Mouse (Mus musculus): Measurements from ENCODE around the gene Nek10. TPM values are rescaled to one million over a fixed set of nuclear protein-coding genes. Genes with fewer than 3 reads are reported as not detected.
"Not testable (repeated sequence)": the region's sequence is repeated elsewhere in the genome, so short reads cannot be mapped to it uniquely, and the experiment has no call there.

Gene Nek10
- polyA plus RNA-seq (2012; rRNA removed) = 0.61 and 0.96 TPM in 2 replicates

DNA sequence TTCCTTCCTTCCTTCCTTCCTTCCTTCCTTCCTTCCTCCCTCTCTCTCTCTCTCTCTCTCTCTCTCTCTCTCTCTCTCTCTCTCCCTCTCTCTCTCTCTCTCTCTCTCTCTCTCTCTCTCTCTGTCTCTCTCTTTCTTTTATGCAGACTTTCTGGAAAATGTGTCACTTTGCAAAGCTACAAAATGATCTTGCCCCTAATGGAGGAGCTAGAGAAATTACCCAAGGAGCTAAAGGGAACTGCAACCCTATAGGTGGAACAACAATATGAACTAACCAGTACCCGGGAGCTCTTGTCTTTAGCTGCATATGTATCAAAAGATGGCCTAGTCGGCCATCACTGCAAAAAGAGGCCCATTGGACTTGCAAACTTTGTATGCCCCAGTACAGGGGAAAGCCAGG, at the start of gene Nek10:
TSS of gene Nek10 (plus strand) at position 301 of the 400 bp plus-strand sequence.
- DNase-seq (ENCODE audit: extremely low spot score in 1 of 2, low spot score in 1 of 2) = not testable (repeated sequence)

DNA sequence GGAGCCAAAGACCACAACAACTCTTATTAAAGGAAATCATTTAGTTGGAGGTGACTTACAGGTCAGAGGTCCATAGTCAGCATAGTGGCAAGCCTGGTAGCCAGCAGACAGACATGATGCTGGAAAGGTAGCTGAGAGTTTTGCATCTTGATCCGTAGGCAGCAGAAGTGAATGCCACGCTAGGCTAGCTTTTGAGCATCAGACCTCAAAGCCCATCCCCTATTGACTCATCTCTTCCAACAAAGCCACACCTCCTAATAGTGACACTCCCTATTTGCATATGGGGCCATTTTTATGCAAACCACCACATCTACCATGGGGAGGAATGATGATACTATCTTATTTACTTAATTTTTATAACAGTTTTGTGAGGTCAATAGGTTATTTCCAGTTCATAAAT, 22.0 kb upstream of the Nek10 start:
- DNase-seq (ENCODE audit: extremely low spot score in 1 of 2, low spot score in 1 of 2) = no peak

DNA sequence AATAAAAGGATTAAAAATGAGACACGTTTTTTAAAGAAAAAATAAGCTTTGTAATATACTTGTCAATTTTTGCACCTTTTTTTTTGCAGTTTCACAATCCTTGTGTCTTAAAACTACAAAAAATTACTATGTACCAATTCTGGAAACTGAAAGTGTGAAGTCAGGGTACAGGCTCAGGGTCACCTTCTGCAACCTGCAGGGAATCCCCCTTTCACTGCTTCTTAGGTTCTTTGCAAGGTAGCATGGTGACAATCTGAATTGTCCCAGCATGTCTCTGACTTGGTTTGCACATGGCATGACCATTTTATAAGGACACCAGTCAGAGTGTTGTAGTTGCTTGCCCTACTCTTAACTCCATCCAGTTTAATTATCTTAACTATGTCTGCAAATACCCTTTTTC, 19.0 kb upstream of the Nek10 start:
- DNase-seq (ENCODE audit: extremely low spot score in 1 of 2, low spot score in 1 of 2) = no peak

DNA sequence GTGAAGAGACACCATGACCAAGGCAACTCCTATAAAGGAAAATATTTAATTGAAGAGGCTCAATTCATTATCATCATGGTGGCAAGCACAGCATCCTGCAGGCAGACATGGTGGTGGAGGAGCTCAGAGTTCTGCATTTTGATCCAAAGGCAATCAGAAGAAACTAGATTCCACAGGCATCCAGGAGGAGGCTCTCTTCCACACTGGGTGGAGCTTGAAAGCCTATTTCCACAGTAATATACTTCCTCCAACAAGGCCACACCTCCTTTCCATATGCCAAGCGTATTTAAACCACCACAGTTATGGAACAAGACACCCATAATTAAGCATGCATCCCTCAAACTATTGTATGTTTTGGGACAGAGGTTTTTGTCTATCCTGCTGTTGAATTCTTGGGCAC, 16.2 kb upstream of the Nek10 start:
- no peak for DNase-seq (ENCODE audit: extremely low spot score in 1 of 2, low spot score in 1 of 2)

DNA sequence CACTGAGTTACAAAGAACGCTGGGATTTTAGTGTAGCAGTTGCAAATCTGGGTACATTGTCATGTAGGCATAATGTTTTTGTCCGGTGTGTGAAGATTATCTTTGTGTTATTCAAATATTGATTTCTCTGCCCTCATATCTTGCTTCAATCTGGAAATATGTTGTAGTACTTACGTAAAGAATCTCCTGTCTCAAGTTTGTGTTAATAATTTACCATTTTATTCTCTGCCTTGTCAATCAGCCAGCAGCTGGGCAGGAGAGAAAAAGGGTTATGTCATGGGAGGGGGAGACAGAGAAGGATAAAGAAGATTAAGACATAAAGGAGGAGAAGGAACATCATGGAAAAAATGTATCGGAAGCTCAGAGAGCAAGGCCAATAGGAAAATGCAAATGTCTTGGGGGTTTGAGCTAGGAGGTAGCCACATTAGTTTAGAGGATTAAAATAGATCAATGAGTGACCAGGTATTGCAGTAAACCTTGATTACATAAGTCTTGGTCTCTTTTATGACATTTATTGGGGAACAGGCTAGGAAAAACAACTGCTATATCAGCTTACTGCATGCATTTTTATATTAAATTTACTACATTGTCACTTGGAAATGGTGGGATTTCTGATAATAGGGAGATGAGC, 13.3 kb upstream of the Nek10 start:
- no peak for DNase-seq (ENCODE audit: extremely low spot score in 1 of 2, low spot score in 1 of 2)

DNA sequence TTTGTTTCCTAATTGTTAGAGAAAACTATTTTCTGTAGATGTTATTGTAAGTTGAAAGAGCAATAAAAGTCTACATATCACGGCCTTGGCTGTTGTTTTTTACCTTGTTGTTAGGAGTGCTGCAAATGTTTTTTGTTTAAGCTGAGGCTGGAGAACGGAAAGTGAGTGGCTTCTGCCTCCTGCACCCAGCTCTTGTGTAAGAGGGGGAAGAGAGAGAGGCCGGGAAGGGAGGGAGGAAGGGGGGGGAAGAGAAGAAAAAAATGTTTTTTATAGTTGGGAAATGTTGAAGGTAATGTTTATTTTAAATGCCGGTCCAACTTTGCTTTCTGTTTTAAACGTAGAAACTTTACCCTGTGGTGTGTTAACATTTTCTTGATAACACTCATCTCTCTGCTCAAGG, 3.4 kb upstream of the Nek10 start:
- DNase-seq (ENCODE audit: extremely low spot score in 1 of 2, low spot score in 1 of 2) = no peak

DNA sequence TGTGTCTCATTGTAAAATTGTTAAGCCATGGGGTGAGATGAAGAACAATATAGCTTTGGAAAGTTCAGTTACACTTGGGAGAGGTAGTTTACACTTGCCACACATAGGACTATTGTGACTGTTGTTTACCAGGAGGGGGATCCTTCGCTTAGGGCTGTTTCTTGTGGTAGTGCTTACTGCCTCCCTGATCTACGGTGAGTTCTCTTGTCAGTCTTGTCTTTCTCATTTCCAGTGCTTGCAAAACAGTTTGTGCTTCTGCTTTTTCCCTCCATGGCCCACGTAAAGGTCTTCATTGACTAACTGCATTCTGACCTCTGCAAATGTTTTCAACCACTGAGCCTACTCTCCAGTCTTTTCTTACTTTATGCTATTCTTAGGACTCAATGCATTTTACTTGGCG, 2.9 kb upstream of the Nek10 start:
- no peak for DNase-seq (ENCODE audit: extremely low spot score in 1 of 2, low spot score in 1 of 2)

DNA sequence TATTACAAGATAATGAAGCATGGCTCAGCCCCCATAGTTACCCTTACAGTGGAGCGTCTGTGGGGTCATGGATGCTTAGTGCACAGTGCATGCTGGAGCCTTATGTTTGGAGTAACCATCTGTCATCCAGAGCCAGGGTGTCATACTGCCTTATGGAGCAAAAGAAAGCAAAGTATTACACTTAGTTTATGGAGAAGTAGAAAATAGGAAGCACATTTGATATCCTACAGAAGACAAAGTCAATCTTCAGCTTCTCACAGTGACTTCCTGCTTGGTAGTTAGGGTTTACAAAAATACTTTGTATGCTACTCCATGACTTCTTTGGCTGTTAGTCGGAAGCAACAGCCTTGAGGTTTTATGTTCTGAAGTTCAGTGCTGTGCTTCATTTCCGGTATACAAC, 2.4 kb upstream of the Nek10 start:
- DNase-seq (ENCODE audit: extremely low spot score in 1 of 2, low spot score in 1 of 2) = no peak

DNA sequence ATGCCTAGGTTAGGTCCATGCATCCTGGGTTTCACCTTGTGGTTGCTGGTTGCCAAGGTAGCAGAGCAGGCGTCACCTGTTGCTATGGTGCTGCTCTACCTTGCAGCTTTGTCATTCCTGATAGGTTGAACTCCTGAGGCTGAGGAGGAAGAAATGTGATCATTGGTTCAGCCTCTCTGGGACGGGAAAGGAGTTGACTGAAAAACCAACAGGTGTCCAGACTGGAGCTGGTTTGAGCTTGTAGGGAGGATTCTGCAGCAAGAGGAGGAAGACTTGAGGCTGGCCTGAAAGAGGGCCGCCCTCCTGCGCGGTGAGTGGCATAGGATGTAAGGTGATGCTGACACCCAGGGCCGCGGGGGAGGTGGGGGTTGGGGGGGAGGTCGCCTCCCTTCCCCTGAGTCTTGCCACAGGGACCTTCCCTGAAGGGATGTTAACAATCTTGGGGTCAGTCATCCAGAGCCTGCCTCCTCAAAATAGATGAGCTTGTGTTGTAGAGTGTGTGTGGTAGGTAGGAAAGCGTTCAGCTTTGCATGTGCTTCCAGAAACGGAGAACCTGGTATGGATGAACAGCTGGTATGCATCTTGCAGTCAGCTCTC, 804 bp downstream of the Nek10 start:
- DNase-seq (ENCODE audit: extremely low spot score in 1 of 2, low spot score in 1 of 2) = peak; percentile 22 to 51

DNA sequence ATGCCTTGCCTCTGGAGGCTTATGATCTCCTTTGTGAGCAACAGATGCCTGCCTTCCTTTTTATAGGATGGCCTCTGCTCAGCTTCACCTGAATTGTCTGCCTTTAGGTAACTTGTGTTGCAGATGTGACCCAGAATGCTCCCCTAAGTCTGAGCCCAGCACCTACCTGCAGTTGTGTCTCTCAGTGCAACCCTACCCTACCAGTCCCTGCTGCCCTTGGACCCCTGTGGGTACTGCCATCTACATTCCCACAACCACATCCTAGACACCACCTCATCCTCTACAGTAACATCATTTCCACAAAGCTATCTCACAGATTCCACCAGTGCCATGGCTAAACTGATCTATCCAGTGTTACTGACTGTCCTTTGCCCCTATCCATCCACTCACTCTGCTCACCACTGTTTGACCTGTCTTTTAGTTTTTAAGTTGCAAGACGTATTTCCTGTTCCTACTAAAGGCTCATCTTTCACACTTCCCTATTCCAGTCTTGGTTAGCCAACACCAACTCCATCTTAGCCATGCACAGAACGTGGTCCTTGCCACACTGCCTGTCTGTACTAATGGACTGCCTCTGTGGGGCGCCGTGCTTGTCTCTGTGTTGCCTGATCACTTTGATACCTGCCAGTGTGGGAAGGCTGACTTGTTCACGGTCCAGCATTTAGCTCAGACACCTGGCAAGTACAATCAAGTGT, 1.4 kb downstream of the Nek10 start:
- DNase-seq (ENCODE audit: extremely low spot score in 1 of 2, low spot score in 1 of 2) = peak in 1 of 2 experiments; percentile 2

DNA sequence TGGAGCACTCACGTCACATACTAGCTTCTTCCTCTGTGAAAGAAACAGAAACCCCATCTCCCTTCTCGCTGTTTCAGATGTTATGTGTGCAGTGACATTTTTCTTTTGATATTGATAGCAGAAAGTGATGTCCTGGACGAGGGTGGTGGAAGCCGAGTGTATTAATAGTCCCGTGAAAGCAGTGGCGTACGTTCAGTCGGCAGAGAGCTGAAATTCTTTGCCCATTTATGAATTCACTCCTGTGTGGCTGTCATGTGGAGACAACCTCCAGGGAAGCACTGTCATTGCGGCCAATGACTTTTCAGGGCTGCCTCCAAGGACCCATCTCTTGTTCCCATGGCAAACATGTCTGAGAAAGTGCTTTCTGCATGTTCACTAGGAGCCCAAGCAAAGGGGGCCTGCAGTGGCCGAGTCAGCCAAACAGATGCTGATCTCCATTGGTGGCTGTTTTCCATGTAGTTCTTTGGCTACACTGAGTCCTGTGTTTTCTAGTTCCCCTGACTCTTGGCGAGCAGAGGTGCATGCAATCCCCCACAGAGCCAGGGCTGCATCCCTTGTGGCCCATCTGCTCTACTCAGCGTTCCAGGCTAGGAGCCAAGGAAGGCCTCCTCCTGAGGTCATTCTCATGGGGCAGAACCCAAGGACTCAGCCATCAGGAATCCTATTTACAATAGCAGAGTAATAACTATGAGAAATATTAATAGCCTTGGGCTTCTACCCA, 29.5 kb downstream of the Nek10 start:
- peak in 1 of 2 experiments; percentile 24 for DNase-seq (ENCODE audit: extremely low spot score in 1 of 2, low spot score in 1 of 2)

DNA sequence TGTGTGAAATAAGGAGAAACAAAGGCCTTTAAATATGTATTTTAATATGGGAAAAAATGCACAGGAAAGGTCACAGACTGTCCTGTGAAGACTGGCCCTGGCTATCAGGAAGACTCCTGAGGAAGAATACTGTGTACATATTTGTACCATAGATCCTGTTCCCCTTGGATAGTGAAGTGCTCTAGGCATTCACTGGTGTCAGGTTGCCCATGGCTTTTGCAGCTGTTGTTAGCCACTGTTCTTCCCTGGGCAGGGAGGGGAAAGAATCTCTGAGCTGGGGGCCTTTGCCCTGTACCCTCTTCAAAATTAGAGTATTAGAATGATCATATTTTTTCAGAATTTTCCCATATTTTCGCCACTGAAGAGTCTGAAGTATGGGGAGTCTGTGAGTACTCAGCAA, 30.3 kb downstream of the Nek10 start:
- DNase-seq (ENCODE audit: extremely low spot score in 1 of 2, low spot score in 1 of 2) = no peak

DNA sequence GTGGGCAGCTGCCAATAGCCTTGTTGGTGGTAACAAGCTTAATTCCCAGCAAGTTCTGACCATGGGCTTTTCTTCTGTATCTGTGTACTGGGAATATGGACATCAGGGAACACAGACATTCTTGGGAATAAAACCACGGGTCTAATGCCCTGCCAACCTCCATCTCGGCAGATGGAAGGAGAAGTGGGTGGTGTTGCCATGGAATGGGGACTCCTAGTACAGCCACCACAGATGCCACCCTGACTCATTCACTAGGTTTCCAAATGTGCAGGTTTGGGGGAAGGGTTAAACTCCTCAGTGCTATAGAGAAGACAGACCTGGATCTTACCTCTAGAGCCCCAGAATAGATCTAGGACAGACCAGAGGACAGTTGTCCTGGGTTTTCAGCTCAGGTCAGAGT, 31.1 kb downstream of the Nek10 start:
- DNase-seq (ENCODE audit: extremely low spot score in 1 of 2, low spot score in 1 of 2) = peak; percentile 14 to 38

DNA sequence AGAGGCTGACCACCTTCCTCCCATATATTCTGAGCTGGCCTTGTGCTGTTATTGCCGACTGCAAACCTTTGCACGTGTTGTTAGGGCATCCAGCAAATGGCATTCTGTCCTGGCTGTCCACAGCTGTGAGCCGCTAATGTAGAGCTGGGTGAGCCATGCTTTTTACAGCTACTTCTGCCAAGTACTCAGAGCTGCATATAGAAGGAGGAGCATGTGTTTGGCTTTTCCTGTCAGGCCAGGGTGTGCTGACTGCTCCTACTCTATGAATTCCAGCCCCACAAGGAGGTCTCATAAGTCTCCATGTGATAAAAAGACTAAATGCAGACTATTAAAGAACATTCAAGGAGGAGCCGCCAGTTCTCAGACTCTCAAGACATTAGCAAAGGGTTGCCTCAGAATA, 34.4 kb downstream of the Nek10 start:
- no peak for DNase-seq (ENCODE audit: extremely low spot score in 1 of 2, low spot score in 1 of 2)

DNA sequence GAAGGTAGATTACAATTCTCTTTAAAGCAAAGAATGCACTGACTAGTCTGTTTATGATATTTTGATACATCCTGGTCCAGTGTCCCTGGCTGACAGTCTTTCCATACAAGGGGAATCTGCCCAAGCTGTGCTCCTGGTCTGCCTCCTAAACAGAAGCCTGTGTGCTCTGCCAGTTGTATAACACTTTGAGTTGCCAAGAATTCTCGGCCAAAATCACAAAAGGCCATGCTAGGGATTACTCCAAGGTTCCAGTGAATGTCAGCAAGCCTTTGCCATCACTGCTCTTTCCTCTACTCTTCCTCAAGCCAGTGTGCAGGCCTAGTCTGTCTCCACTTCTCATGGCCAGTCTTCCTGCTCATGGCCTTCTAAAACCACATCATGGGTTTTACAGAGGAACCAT, 34.9 kb downstream of the Nek10 start:
- DNase-seq (ENCODE audit: extremely low spot score in 1 of 2, low spot score in 1 of 2) = no peak

DNA sequence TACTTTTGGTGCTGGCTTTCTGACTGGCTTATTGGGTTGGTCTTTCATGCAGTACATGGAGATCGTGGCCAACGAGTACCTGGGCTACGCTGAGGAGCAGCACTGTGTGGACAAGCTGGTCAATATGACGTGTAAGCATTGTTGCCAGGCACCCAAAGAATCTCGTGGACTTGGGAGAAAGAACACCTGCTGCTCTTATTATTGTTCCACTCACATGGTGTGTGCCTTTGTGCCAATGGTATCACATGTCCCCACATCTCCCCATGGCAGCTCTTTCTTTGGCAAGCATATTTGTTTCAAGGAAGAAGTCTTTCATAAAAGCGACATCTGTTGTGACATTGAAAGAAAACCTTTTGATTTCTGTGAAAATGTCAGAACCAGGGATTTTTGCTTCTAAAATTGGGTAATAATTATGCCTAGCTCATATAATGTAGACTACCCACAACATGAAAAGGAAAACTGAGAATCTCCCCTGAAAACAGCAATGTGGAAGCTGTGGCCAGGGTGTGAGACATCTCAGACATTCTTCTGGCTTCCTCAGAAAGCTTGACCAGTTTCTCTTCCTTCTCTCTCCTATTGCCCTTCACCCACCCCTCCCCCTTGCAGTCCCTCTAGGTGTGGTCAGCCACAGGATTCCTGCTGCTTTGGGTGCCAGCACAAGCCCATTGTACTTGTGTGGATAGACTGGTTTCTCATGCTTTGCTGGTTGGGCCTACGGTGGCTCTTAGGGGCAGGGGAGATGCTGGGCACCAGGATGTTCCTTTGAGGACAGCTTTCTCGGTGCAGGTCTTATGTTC, 39.7 kb downstream of the Nek10 start:
- DNase-seq (ENCODE audit: extremely low spot score in 1 of 2, low spot score in 1 of 2) = no peak

DNA sequence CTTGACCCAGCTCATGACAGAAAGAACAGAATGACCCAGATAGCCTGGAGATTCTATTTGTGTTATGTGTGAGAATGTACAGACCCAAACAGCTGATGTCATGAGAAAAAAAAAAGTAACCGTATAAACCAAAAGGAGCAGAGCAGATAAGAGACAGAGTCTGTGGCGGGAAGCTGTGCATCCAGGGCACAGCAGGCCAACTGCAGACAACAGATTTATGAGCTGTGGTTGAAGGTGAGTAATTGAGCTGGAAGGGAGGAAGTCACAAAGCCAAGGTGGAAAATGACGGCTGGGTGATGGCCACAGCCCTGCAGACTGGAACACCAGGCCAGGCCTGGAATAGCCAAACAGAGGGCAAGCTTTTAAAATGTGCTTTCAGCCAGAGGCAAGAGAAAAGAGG, 49.6 kb downstream of the Nek10 start:
- no peak for DNase-seq (ENCODE audit: extremely low spot score in 1 of 2, low spot score in 1 of 2)

DNA sequence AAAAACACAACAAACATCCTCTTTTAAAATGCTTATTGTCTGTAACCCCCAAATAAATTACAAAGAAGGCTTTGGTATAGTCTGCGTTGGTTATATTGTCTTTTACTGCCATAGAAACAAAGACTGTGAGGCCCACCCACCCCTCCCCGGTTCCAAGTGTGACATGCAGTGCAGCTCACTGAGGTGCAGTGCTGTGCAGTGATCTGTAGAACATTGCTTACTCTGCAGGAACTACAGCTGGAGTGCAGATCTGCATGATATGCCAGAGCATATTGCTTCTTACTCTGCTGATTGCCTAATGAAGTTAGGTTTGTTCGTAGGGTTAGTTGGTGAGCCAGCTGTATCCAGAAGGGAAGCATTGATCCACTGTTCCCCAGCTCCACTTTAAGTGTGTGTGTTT, 57.1 kb downstream of the Nek10 start:
- no peak for DNase-seq (ENCODE audit: extremely low spot score in 1 of 2, low spot score in 1 of 2)

DNA sequence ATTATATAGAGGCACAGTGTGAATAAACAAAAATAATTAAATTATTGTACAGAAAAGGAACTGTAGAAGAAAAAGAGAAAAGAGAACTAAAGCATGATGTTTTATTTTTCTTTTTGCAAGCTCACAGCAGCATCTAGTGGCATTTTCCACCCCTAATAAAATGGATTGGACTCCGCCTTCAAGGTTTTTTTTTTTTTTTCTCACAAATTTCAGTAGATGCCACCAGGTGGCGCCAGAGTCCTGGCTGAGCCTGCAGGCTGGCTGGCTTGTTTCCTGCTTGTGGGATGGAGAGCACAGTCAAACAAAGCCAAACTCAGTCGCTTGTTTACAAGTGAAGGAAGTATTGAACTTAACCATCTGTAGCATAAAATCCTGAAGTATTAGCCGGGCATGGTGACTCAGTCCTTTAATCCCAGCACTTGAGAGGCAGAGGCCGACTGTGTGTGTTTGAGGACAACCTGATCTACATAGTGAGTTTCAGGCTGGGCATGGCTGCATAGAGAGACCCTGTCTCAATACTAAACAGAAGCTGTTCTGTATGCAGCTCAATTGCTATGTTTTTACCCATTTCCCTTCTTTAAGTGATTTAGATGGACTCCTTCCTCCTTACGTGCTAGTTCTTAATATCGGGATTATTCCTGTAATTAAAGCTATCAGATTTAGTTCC, 60.6 kb downstream of the Nek10 start:
- DNase-seq (ENCODE audit: extremely low spot score in 1 of 2, low spot score in 1 of 2) = peak; percentile 20 to 91

DNA sequence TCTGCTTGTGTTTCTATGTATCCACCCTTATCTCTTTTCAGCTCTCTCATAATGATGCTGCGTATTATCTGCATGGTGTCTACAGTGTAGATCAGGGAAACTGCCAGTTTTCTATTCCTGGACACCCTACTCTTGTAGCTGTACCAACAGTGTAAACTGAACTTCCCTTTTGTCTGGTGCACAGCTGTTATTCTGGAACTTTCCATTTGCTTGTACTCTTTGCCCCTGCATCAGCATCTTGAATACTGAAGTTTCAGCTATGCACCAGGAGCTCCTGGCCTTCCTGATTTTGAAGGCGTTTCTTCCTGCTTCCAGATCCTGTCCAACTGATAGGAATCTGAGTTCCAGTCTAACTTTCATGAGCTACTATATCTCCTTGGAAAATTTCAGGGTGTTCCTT, 66.0 kb downstream of the Nek10 start:
- DNase-seq (ENCODE audit: extremely low spot score in 1 of 2, low spot score in 1 of 2) = no peak
